Mouse (Mus musculus) lung, adult 2 months (tissue): ENCODE data around the gene Rimkla.

Source experiments
- CTCF ChIP-seq: fragments of 200-500 bp; IDR thresholded peaks from 2 replicates; pipeline ENCODE4 v1.5.1; 2011; ENCODE audit warnings: mild to moderate bottlenecking, low read length, control low read depth; ENCODE audit not compliant: insufficient read depth
- POLR2A ChIP-seq: fragments of 200-500 bp; IDR thresholded peaks from 2 replicates; pipeline ENCODE4 v1.6.1; 2011; ENCODE audit warnings: low read depth, mild to moderate bottlenecking, control low read depth, low read length, borderline replicate concordance; ENCODE audit errors: extremely low read depth

DNA sequence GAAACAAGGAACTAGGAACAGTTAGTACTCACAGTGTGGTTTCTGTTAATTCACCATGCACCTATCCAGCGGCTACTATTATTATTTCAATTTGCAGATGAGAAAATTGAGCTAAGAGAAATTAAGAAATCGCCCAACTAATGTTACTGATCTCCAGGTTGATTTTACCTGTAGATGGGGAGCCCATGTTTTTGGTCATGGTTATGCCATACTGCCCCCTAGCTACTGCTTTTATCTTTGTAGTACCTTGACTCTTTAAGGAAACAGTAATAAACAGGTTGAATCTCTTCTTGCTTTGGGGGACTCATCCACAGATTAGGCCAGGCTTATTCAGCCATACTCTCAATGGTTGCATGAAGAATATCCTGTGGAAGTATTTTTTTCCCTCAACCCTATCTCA is 39.4 kb upstream of the Rimkla start:
- TF ChIP-seq POLR2A: no peak
- TF ChIP-seq CTCF: no peak
